Mouse (Mus musculus) E14TG2a.4 (cell line): ENCODE measurements at regions not wholly inside any gene's neighbourhood (a gene's known extent, or its start where the extent isn't known, plus 50 kb on each side); places are given as distances from the start of the nearest gene placed in this dataset.

ENCODE experiments used
- CTCF ChIP-seq: conservative IDR thresholded peaks from 2 replicates; pipeline ENCODE4 v1.5.1; 2014; ENCODE audit warnings: low read length
- POU5F1 ChIP-seq: IDR thresholded peaks from 2 replicates; pipeline ENCODE4 v1.6.1; 2014; ENCODE audit warnings: low read length, borderline replicate concordance

- no peak for TF ChIP-seq CTCF
- no peak for TF ChIP-seq POU5F1
These were observed 317.8 kb downstream of the Mllt3 start for GRCm38 (mm10) chr4:87715212-87715933.
